Mouse (Mus musculus) cerebellum, postnatal 14 days (tissue): ENCODE data around the gene Ttk.

ENCODE experiments used
- DNase-seq, 2 experiments: peaks; one replicate each; pipeline ENCODE4 v3.0.0; 2021; ENCODE audit warnings: mixed read lengths in 2 of 2

Ttk gene

GRCm38 (mm10) chr9:83902086-83902485 is 67.6 kb downstream of the Ttk start:
- no peak for DNase-seq

GRCm38 (mm10) chr9:83905820-83906219 is 71.3 kb downstream of the Ttk start:
- peak in 1 of 2 experiments; percentile 7 for DNase-seq

GRCm38 (mm10) chr9:83907017-83907416 is 72.5 kb downstream of the Ttk start:
- DNase-seq, result no peak

DNA sequence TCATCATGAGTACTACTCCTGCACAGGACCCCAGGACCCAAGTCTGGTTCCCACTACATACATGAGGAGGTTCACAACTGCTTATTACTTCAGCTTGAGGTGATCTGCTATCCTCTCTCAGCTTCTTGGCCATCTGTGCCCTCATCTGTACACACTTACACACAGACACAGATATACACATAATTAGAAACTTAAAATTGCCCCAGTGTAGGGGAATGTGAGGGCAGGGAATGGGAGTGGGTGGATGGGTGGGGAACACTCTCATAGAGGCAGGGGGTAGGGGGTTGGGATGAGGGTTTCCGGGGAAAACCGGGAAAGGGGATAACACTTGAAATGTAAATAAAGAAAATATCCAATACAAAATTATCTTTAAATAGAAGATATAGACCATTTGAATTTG is 75.3 kb downstream of the Ttk start:
- no peak for DNase-seq

DNA sequence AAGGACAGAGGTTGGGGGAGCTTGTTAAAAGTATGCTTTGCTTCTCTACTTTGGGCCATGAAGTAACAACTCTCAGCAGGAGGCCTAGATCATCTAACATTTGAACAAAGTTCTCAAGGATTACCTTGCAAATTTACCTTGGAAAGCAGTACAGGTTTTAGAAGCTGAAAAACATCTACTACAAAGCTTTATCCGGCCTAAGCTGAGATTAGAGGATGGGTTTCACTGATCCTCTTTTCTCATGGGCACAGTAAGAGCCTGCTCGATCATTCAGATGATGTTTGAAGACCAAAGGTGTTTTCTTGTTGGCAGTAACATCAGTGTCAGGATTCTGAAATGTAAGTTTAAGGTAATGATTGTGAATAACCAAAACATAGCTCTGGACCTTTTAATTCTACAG is 76.4 kb downstream of the Ttk start:
- DNase-seq, result no peak
